Mouse (Mus musculus) heart, postnatal 0 days (tissue): Measurements from ENCODE around the gene Elavl3.

Experiments
- CTCF ChIP-seq: IDR thresholded peaks from 2 replicates; pipeline ENCODE4 v1.5.1; 2016; ENCODE audit warnings: antibody characterized with exemption, control low read depth, low read depth
- EP300 ChIP-seq: IDR thresholded peaks from 2 replicates; pipeline ENCODE4 v1.6.1; 2016; ENCODE audit warnings: antibody characterized with exemption, low read depth

DNA sequence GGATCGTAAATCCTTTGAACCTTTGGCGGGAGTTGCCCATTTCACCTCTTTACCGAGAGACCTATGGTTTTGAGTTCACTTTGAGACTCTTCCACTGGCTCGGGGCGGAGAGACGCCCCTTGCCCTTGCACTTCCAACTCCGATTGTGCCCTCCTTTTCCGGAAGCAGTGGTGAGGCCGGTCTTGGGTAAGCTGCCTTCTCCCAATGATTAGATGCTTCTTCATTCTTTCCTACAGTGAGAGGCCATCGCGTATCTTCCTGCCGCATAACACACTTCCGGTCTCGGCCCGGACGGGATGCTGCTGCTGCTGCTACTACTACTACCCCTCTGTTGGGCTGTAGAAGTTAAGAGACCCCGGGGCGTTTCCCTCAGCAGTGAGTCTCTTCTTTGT is 48.7 kb downstream of the Elavl3 start:
- no peak for TF ChIP-seq EP300
- no peak for TF ChIP-seq CTCF
